14 mouse cellular contexts compared by ENCODE assay signal in the genomic region with DNA sequence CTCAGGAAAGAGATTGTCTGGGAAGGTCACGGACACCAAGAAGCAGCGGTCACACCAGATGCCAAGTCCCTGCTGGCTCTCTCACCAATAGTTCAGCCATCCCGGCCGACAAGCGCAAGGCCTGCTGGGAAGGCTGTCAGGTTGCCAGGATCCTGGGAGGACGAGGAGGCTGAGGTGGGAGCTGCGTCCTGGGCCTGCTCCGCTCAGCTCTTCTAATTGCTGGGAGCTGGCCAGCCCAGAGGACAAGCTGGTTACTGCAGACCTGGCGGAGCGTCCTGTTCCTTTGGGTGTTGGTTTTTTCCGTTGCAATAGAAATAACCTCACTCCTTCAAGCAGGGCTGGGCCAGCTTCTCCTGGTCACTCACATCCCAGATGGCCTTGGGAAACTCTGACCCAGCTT.
A peak's percentile ranks its signal among the peaks of the same experiment; 100 is the strongest.
DNase-seq lines count a peak whose midpoint lies in the region; ATAC-seq lines count a peak whose summit lies in the region.
"Had no signal": no experiment of that assay in that cellular context is flagged by ENCODE, and none has a peak within 500 bp of the region (broad histone marks: within the 10 kb centered on the region; RNA-seq: fewer than 3 reads in every experiment).

No protein-coding gene starts in this region.

- no peak overlapping the region for H3K9ac ChIP-seq in midbrain, embryonic 15.5 days
- H3K9ac ChIP-seq: heart, embryonic 13.5 days; limb, embryonic 13.5 days; neural tube, embryonic 13.5 days had no signal

- peak; percentile 29 for DNase-seq in adrenal gland, adult 2 months
- DNase-seq in adrenal gland, adult 8-10 months, result no peak
- peak; percentile 29 for DNase-seq in ovary, adult 18-20 months (ENCODE audit: low spot score)
- no peak for DNase-seq in ovary, postnatal 10 days (ENCODE audit: low spot score)
- DNase-seq in heart, adult 9 months (ENCODE audit: low spot score in 2 of 2), result peak; percentile 24 to 43
- DNase-seq in skeletal muscle tissue, adult 2 months (ENCODE audit: low read depth, low spot score), result peak; percentile 82
- no peak for DNase-seq in spleen, postnatal 10 days (ENCODE audit: low spot score in 2 of 2)
- DNase-seq: kidney, adult 8-10 months had no signal

- H3K36me3 ChIP-seq in midbrain, embryonic 15.5 days (replicated peaks), result no peaks in the 10 kb centered on the region
- H3K36me3 ChIP-seq: heart, embryonic 13.5 days; limb, embryonic 13.5 days; neural tube, embryonic 13.5 days had no signal

- no peaks in the 10 kb centered on the region for H3K27me3 ChIP-seq in midbrain, embryonic 15.5 days (replicated peaks)
- H3K27me3 ChIP-seq: heart, embryonic 13.5 days; limb, embryonic 13.5 days; neural tube, embryonic 13.5 days had no signal

- H3K27ac ChIP-seq in midbrain, embryonic 15.5 days, result no peak overlapping the region
- H3K27ac ChIP-seq: heart, embryonic 13.5 days; limb, embryonic 13.5 days; neural tube, embryonic 13.5 days had no signal

- no peak overlapping the region for H3K4me3 ChIP-seq in midbrain, embryonic 15.5 days
- H3K4me3 ChIP-seq: erythroblast, embryonic 14.5 days; heart, embryonic 13.5 days; limb, embryonic 13.5 days; megakaryocyte, embryonic 14.5 days; neural tube, embryonic 13.5 days had no signal

- no peak for ATAC-seq in midbrain, embryonic 15.5 days (replicated peaks)

- WGBS in midbrain, embryonic 15.5 days, result 84% methylated on average over 11 of the region's 11 CpGs

- no peaks in the 10 kb centered on the region for H3K9me3 ChIP-seq in midbrain, embryonic 15.5 days
- H3K9me3 ChIP-seq: heart, embryonic 13.5 days; neural tube, embryonic 13.5 days had no signal

- no peak overlapping the region for H3K4me2 ChIP-seq in midbrain, embryonic 15.5 days
- H3K4me2 ChIP-seq: heart, embryonic 13.5 days; limb, embryonic 13.5 days; neural tube, embryonic 13.5 days had no signal

- H3K4me1 ChIP-seq in midbrain, embryonic 15.5 days, result no peaks in the 10 kb centered on the region
- H3K4me1 ChIP-seq: heart, embryonic 13.5 days; limb, embryonic 13.5 days; megakaryocyte, embryonic 14.5 days; neural tube, embryonic 13.5 days had no signal

Comparison
In these comparisons a context has a peak if more than half of its experiments do, and no peak if none do; other contexts are left out.
1. DNase-seq: peak in adrenal gland, adult 2 months (single experiment), ovary, adult 18-20 months (single experiment), heart, adult 9 months (2 of 2) and skeletal muscle tissue, adult 2 months (single experiment); none in adrenal gland, adult 8-10 months (single experiment), ovary, postnatal 10 days (single experiment) and spleen, postnatal 10 days (0 of 2).